Mouse (Mus musculus): ENCODE measurements around the gene Kcmf1.

Kcmf1 gene

GRCm38 (mm10) chr6:72899781-72900681 is at the start of gene Kcmf1:
Gene Kcmf1 (minus strand): TSS chr6:72899979.
- peak; percentile 72 for DNase-seq (ENCODE audit: low spot score)

- no peak for DNase-seq (ENCODE audit: low spot score)
Measured at GRCm38 (mm10) chr6:72949161-72949756, 49.5 kb upstream of the Kcmf1 start.

GRCm38 (mm10) chr6:72948392-72948791 is 48.6 kb upstream of the Kcmf1 start:
- no peak for DNase-seq (ENCODE audit: low spot score)

- DNase-seq (ENCODE audit: low spot score), result no peak
Measured at GRCm38 (mm10) chr6:72947960-72948359, 48.2 kb upstream of the Kcmf1 start.

- DNase-seq (ENCODE audit: low spot score), result peak; percentile 35
Measured at GRCm38 (mm10) chr6:72940493-72940892, 40.7 kb upstream of the Kcmf1 start.

GRCm38 (mm10) chr6:72937859-72938258 is 38.1 kb upstream of the Kcmf1 start:
- DNase-seq (ENCODE audit: low spot score), result no peak

- no peak for DNase-seq (ENCODE audit: low spot score)
Measured at GRCm38 (mm10) chr6:72937430-72937829, 37.7 kb upstream of the Kcmf1 start.

- no peak for DNase-seq (ENCODE audit: low spot score)
Measured at GRCm38 (mm10) chr6:72932955-72933354, 33.2 kb upstream of the Kcmf1 start.

GRCm38 (mm10) chr6:72931533-72931932 is 31.8 kb upstream of the Kcmf1 start:
- no peak for DNase-seq (ENCODE audit: low spot score)

- DNase-seq (ENCODE audit: low spot score), result no peak
Measured at GRCm38 (mm10) chr6:72929795-72930398, 30.1 kb upstream of the Kcmf1 start.

GRCm38 (mm10) chr6:72926755-72927482 is 27.1 kb upstream of the Kcmf1 start:
- DNase-seq (ENCODE audit: low spot score), result no peak

GRCm38 (mm10) chr6:72926031-72926430 is 26.3 kb upstream of the Kcmf1 start:
- DNase-seq (ENCODE audit: low spot score), result no peak

- DNase-seq (ENCODE audit: low spot score), result no peak
Measured at GRCm38 (mm10) chr6:72923381-72923780, 23.6 kb upstream of the Kcmf1 start.

- DNase-seq (ENCODE audit: low spot score), result no peak
Measured at GRCm38 (mm10) chr6:72921081-72921480, 21.3 kb upstream of the Kcmf1 start.

- DNase-seq (ENCODE audit: low spot score), result no peak
Measured at GRCm38 (mm10) chr6:72918510-72919033, 18.8 kb upstream of the Kcmf1 start.

- DNase-seq (ENCODE audit: low spot score), result no peak
Measured at GRCm38 (mm10) chr6:72916330-72916729, 16.6 kb upstream of the Kcmf1 start.

GRCm38 (mm10) chr6:72914087-72914749 is 14.4 kb upstream of the Kcmf1 start:
- no peak for DNase-seq (ENCODE audit: low spot score)

GRCm38 (mm10) chr6:72911261-72911660 is 11.5 kb upstream of the Kcmf1 start:
- no peak for DNase-seq (ENCODE audit: low spot score)

GRCm38 (mm10) chr6:72902254-72902990 is 2.6 kb upstream of the Kcmf1 start:
- DNase-seq (ENCODE audit: low spot score), result no peak

GRCm38 (mm10) chr6:72900952-72901351 is 1.2 kb upstream of the Kcmf1 start:
- DNase-seq (ENCODE audit: low spot score), result no peak
